Mouse (Mus musculus) kidney, postnatal 25 days (tissue): ENCODE measurements around the gene Cdc27.
"Not testable (repeated sequence)": the region's sequence is repeated elsewhere in the genome, so short reads cannot be mapped to it uniquely, and the experiment has no call there.

ENCODE experiments used
- DNase-seq, 2 experiments: peaks; one replicate each; pipeline ENCODE4 v3.0.0; 2021; ENCODE audit warnings: mixed read lengths in 2 of 2

Cdc27 gene

GRCm38 (mm10) chr11:104570515-104570914 is 20.1 kb upstream of the Cdc27 start:
- DNase-seq: not testable (repeated sequence)

DNA sequence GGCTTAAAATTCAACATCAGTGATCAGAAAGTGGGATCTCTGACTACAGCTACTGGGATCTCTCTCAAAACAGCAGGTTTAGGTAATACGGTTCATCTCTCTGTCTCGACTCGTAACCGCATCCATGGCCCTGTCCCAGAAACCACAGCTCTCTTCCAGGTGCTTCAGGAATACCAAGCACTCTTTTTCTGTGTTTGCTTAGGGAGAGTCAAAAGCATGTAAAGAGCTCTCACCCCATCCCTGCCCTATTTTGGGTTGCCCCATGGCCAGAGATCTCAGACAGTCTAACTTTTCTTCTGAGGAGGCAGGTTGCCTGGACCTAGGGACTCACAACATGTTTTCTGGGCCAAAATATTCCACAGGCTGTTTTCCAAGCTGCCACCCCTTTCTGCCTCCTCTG is 17.9 kb upstream of the Cdc27 start:
- no peak for DNase-seq

DNA sequence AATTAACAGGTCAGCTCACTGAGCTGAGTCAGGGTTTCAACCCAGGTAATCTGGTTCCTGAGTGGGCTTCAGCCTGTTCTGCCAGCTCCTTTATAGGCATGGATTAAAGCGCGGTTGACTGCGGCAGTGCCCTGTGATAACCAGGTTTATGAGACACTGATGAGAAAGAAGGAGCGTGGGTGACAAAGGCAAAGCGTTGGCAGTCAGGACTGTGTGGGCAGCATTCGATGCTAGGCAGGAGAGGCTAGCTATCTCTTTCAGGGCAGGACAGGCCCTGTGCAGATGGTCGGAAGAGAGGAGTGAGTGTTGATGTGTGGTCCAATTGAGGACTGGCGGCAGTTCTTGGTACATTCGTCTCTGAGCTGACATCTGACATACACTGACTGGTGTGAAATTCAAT is 17.3 kb upstream of the Cdc27 start:
- no peak for DNase-seq

- DNase-seq: no peak
Observed at GRCm38 (mm10) chr11:104566796-104567195, 16.4 kb upstream of the Cdc27 start.

DNA sequence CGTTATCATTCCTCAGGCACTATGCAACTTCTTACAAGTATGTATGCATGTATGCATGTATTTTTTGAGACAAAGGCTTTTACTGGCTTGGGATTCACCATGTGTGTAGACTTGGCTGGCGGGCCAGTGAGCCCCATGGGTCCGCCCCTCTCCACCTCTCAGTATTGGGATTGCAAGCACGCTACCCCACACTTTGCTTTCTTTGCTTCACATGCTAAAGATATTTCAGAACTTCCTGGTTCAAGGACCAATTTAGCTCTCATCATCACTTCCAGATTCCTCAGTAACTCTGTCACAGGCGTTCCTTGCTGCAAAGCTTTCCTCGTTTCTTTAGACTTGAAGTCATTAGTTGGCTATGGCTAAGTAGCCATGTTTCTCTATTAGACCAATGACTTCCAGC is 15.7 kb upstream of the Cdc27 start:
- no peak for DNase-seq

DNA sequence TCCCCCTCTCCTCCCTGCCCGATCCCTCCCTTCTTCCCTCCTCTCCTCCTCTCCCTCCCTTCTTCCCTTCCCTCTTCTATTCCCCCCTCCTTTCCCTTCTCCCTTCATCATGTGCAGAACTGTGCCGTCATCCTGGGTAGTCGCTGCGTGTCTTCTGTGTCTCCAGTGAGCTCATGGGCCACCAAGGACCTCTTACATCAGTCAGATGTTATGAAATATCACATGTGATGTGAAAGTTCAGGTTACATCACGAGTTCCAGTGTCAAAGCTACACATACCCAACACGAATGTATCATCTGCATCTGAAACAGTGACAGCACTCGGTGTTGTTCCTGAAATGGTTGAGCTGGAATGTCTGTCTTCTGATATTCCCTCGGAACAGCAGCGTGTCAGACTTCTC is 14.8 kb upstream of the Cdc27 start:
- no peak for DNase-seq

GRCm38 (mm10) chr11:104563496-104563895 is 13.1 kb upstream of the Cdc27 start:
- no peak for DNase-seq

DNA sequence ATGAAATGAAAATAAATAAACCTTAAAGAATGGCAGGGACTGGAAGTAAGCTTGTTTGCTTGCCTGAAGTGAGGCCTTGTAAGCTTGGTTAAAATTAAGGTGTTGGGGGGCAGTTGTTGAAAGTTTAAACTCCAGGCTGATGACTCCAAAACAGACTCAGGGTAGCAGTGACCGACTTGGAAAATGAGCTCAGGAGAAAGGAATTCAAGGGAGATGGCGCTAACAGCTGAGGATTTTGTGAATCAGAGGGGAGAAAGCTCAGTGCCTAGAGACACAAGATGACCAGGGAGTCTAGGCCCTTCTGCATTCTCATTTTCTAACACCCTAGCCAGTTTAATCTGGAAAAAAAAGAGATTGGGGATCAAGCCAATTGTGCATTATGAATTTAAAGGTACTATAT is 10.6 kb upstream of the Cdc27 start:
- DNase-seq: no peak

- DNase-seq: no peak
Observed at GRCm38 (mm10) chr11:104558651-104559403, 8.4 kb upstream of the Cdc27 start.

DNA sequence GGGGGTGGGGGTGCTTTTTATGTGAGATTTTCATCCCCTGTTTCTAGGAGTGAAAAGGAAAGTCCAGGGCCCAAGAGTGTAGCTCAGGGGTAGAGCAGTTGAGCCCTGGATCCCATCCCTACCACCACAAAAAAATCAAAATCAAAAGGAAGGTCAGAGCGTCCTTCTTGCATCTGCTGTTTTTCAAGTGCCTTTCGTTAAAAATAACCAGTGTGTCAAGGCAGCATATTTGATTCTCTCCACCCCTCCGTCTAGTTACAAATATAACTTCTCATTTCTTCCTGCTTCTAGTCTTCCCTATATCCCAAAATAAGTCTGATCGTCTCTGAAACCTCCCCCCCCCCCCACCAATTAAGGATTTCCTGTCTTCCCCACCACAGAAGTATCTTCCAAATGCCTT is 7.6 kb upstream of the Cdc27 start:
- DNase-seq: no peak

GRCm38 (mm10) chr11:104549438-104550405 is 698 bp downstream of the Cdc27 start:
- peak; percentile 75 to 85 for DNase-seq

- no peak for DNase-seq
Observed at GRCm38 (mm10) chr11:104547502-104547901, 2.9 kb downstream of the Cdc27 start.

GRCm38 (mm10) chr11:104544507-104544906 is 5.9 kb downstream of the Cdc27 start:
- DNase-seq: no peak

DNA sequence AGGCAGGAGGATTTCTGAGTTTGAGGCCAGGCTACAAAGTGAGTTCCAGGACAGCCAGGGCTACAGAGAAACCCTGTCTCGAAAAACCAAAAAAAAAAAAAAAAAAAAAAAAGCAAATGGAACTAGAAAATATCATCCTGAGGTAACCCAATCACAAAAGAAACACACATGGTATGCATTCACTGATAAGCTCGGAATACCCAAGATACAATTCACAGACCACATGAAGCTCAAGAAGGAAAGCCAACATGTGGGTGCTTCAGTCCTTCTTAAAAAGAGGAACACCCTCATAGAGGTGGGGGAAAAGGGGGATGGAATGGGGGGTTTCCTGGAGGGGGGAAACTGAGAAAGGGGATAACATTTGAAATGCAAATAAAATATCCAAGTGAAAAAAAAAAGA is 7.1 kb downstream of the Cdc27 start:
- not testable (repeated sequence) for DNase-seq

DNA sequence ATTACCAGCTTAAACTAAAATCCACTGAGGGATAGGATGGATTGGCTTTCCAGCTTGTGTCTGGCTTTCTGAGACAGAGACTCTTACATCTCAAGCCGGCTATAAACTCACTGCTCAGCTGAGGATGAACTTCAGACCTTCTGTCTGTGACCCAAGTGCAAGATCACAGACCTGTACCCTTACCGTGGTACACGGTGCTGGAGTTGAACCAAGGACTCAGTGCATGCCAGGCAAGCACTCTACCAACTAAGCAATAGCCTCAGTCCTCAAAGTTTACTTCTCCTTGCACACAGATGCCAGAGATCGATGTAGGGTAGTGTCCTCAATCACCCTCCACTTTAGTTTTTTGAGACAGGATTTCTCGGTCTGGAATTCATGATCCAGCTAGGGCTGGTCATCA is 10.6 kb downstream of the Cdc27 start:
- DNase-seq: peak in 1 of 2 experiments; percentile 13

DNA sequence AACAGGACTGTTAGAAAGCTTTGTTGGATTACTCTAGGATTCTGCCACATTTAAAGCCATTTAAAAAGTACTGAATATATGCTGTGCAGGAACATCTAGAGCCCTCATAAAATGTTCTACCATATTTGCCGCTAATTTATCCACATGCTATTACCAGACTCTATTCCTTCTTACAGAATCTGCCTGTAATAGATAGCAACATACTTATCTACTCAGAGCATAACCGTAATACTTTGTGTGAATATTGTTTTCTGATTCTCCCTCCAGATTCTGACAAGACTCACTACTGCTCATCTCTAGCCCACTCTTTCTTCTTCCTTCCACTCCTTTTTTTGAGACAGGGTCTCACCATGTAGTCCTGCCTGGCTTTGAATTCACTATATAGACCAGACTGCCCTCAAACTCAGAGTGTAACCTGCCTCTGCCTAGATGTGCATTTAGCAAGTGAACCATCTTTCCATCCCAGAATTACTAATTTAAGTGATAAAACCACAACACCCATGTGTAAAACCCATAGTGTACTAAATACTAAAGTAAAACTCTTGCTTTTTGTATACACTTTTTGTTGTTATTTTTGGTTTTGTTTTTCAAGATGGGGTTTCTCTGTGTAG is 12.4 kb downstream of the Cdc27 start:
- no peak for DNase-seq

DNA sequence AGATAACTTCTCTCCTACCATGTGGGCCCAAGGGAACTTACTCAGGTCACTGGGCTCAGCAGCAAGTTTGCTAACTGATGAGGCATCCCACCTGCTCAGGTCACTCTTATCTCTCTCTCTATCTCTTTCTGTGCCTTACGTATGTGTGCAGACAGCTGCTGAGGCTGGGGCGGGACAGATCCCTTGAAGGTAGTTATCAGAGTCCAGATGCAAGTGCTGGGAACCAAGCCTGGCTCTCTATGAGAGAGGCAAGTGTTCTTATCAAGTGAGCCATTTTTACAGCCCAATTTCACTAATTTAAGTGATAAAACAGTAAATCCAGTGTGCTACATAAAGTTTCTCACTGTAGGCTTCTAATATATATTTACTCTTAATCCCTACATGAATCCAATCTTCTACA is 13.6 kb downstream of the Cdc27 start:
- no peak for DNase-seq

- DNase-seq: no peak
Observed at GRCm38 (mm10) chr11:104525935-104526334, 24.5 kb downstream of the Cdc27 start.

GRCm38 (mm10) chr11:104512436-104512835 is 38.0 kb downstream of the Cdc27 start:
- no peak for DNase-seq

DNA sequence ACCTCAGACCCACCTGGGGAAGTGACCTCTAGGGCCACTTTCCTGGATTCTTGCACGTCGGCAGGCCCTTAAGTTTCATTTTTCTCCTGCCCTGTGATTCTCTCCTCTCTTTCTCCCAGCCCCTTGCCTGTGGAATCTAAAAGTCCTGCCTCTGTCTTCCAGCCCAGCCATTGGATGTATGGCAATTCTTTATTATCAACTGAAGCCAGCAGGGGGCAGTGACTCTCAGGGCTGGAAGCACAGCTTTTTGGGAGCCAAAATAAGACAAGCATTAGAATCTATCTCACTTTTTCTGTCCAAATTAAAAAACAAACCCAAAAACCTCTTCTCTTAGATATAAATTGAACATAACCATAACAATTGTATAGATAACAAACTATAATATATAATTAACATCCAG is 39.8 kb downstream of the Cdc27 start:
- DNase-seq: peak in 1 of 2 experiments; percentile 38

DNA sequence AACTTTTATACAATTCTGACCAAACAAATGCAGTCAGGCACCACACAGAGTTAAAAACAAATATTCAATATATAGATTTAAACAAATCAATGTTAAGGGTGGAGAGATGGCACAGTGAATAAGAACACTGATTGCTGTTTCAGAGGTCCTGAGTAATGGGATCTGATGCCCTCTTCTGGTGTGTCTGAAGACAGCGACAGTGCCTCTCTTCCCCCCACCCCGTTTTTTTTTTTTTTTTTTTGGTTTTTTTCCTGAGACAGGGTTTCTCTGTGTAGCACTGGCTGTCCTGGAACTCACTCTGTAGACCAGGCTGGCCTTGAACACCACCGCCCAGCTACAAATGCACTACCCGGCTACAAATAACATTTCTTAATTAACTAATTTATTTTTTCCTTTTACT is 42.0 kb downstream of the Cdc27 start:
- DNase-seq: no peak

DNA sequence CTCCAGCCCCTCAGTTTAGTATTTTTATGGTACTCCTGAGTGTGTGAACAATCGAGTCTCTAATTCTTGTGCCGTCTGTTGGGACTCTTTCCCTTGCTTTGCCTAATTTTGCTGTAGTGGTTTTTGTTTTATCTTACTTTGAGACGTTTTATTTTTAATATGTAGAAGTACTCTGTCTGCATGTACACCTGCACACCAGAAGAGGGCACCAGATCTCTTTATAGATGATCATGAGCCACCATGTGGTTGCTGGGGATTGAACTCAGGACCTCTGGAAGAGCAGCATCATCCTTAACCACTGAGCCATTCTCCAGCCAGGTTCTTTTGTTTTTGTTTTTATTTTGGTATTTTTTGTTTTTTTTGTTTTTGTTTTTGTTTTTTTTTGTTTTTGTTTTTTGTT is 62.1 kb downstream of the Cdc27 start:
- no peak for DNase-seq

GRCm38 (mm10) chr11:104481971-104482370 is 68.4 kb downstream of the Cdc27 start:
- DNase-seq: no peak

DNA sequence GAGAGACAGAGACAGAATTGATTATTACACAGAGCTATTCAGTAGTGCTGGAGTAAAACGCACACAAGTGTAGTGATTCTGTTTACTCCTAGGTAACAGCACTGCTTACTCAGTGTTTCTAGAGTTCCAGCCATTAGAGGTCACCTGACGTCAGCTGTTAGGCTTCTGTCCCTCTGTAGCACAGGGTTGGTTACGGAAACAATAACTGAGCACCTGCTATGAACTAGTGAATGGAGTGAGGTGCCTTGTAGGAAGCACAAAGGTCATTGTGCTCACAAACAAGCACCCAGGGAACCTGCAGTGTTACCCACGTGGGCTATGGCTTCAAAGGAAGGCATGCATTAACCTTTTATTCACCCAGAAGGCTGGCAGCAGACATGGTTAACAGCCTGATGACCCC is 70.9 kb downstream of the Cdc27 start:
- DNase-seq: no peak
